ENCODE assay signal across 8 mouse cellular contexts in the genomic region with DNA sequence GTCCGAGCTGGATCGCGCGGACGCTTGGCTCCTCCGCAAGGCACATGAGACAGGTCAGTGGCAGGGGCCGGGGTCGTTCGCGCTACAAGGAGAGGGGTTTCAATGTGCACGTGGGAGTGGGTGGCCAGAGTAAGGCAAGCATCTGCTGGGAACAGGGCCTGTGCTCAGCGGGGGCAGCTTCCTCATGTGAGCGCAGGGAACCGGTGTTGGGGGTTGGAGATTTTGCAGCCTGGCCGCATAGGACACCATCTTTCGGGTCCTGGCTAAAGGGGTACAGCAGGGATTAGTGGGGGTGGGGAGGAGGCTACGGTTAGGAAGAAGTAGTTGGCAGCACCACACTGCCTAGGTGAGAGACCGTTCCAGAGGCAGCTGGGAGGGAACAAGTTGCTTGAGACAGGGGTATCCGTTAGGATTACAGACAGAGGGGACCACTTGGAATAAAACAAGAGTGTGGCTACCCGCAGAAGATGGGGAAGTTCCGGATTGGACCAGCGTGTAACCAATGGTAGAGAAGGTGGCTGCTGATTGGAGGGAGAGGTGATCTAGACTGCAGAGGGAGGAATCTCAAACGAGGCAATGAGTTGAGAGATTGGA. TPM values are rescaled to one million over a fixed set of nuclear protein-coding genes. Genes with fewer than 3 reads are reported as not detected.
DNase-seq lines count a peak whose midpoint lies in the region; ATAC-seq and TF ChIP-seq lines count a peak whose summit lies in the region.

No protein-coding gene starts in this region.

- peak overlapping the region; percentile 64; the same call in 1 of the 2 replicates for H3K27ac ChIP-seq in embryonic facial prominence, embryonic 14.5 days (replicated peaks; ENCODE audit: low read depth, low read length)
- H3K27ac ChIP-seq in heart, embryonic 16.5 days (ENCODE audit: low read length): peak overlapping the region; percentile 64
- peak overlapping the region; percentile 66 for H3K27ac ChIP-seq in liver, embryonic 13.5 days
- H3K27ac ChIP-seq in neural tube, embryonic 11.5 days (ENCODE audit: low read depth, low read length): 0 out of 2 replicates have a peak overlapping the region, but pooled peaks have one; percentile 27

- peak overlapping the region; percentile 70 for H3K9ac ChIP-seq in embryonic facial prominence, embryonic 14.5 days (ENCODE audit: low read depth, low read length)
- peak overlapping the region; percentile 94 for H3K9ac ChIP-seq in heart, embryonic 16.5 days (ENCODE audit: low read length)
- H3K9ac ChIP-seq in liver, embryonic 13.5 days: peak overlapping the region; percentile 83
- H3K9ac ChIP-seq in neural tube, embryonic 11.5 days (ENCODE audit: low read length): peak overlapping the region; percentile 75

- peak overlapping the region; percentile 77 for H3K4me2 ChIP-seq in embryonic facial prominence, embryonic 14.5 days (ENCODE audit: low read depth, low read length)
- H3K4me2 ChIP-seq in heart, embryonic 16.5 days (ENCODE audit: low read depth, low read length): peak overlapping the region; percentile 93
- H3K4me2 ChIP-seq in liver, embryonic 13.5 days: peak overlapping the region; percentile 98
- peak overlapping the region; percentile 94 for H3K4me2 ChIP-seq in neural tube, embryonic 11.5 days (ENCODE audit: low read depth)

- H3K4me1 ChIP-seq in E14TG2a.4 (replicated peaks; ENCODE audit: low read depth, low read length): peaks cover 46% of the 10 kb centered on the region
- H3K4me1 ChIP-seq in embryonic facial prominence, embryonic 14.5 days (ENCODE audit: control insufficient read depth, insufficient read depth, low read length): no peaks in the 10 kb centered on the region; the same call in 1 of the 2 replicates
- no peaks in the 10 kb centered on the region for H3K4me1 ChIP-seq in heart, embryonic 16.5 days (ENCODE audit: control insufficient read depth, insufficient read depth, low read length)
- H3K4me1 ChIP-seq in liver, embryonic 13.5 days (replicated peaks): peaks cover 26% of the 10 kb centered on the region
- no peaks in the 10 kb centered on the region for H3K4me1 ChIP-seq in neural tube, embryonic 11.5 days (ENCODE audit: control insufficient read depth, insufficient read depth, low read length)

- WGBS in embryonic facial prominence, embryonic 14.5 days: under 1% methylated on average over 22 of the region's 23 CpGs
- WGBS in heart, embryonic 16.5 days: under 1% methylated on average over 23 of the region's 23 CpGs
- 1% methylated on average over 23 of the region's 23 CpGs for whole genome bisulfite sequencing in liver, embryonic 13.5 days (ENCODE audit: insufficient replicate concordance)
- WGBS in neural tube, embryonic 11.5 days: 0% methylated on average over 23 of the region's 23 CpGs

- H3K9me3 ChIP-seq in E14TG2a.4 (ENCODE audit: low read length): no peaks in the 10 kb centered on the region
- no peaks in the 10 kb centered on the region for H3K9me3 ChIP-seq in embryonic facial prominence, embryonic 14.5 days (ENCODE audit: control insufficient read depth, low read length)
- no peaks in the 10 kb centered on the region for H3K9me3 ChIP-seq in heart, embryonic 16.5 days (replicated peaks; ENCODE audit: control insufficient read depth, low read length)
- no peaks in the 10 kb centered on the region for H3K9me3 ChIP-seq in liver, embryonic 13.5 days (replicated peaks)
- no peaks in the 10 kb centered on the region for H3K9me3 ChIP-seq in neural tube, embryonic 11.5 days (ENCODE audit: control insufficient read depth, low read length)

- peak; percentile 50 for DNase-seq in adrenal gland, postnatal 25 days
- peak; percentile 76 for DNase-seq in embryonic facial prominence, embryonic 14.5 days (ENCODE audit: low spot score)
- DNase-seq in kidney, postnatal 25 days: peak; percentile 51 to 78
- DNase-seq in liver, embryonic 13.5 days: peak; percentile 41
- peak; percentile 75 for DNase-seq in neural tube, embryonic 11.5 days (ENCODE audit: low spot score)
- no peak for DNase-seq in urinary bladder, postnatal 4 days (ENCODE audit: low spot score in 2 of 2)

- H3K36me3 ChIP-seq in E14TG2a.4 (ENCODE audit: insufficient read depth, low read length): peaks cover 15% of the 10 kb centered on the region
- peaks cover 8% of the 10 kb centered on the region; the same call in 1 of the 2 replicates for H3K36me3 ChIP-seq in embryonic facial prominence, embryonic 14.5 days (ENCODE audit: control insufficient read depth, insufficient read depth, low read length)
- 0 out of 2 replicates have a peak, but pooled peaks cover 4% of the 10 kb centered on the region for H3K36me3 ChIP-seq in heart, embryonic 16.5 days (ENCODE audit: control insufficient read depth, insufficient read depth)
- peaks cover 12% of the 10 kb centered on the region; the same call in 1 of the 2 replicates for H3K36me3 ChIP-seq in liver, embryonic 13.5 days
- H3K36me3 ChIP-seq in neural tube, embryonic 11.5 days (ENCODE audit: control insufficient read depth, insufficient read depth, low read length): peaks cover 2% of the 10 kb centered on the region; the same call in 1 of the 2 replicates

- H3K4me3 ChIP-seq in E14TG2a.4 (replicated peaks; ENCODE audit: low read length): peak overlapping the region; percentile 96
- H3K4me3 ChIP-seq in embryonic facial prominence, embryonic 14.5 days (ENCODE audit: low read depth, low read length): peak overlapping the region; percentile 75
- peak overlapping the region; percentile 89 for H3K4me3 ChIP-seq in heart, embryonic 16.5 days (ENCODE audit: low read length)
- peak overlapping the region; percentile 84 for H3K4me3 ChIP-seq in liver, embryonic 13.5 days (replicated peaks)
- peak overlapping the region; percentile 76 for H3K4me3 ChIP-seq in neural tube, embryonic 11.5 days (ENCODE audit: low read depth, low read length)

- TF ChIP-seq CTCF in E14TG2a.4 (conservative IDR thresholded peaks at IDR 0.05; ENCODE audit: low read length): no peak

- ATAC-seq in embryonic facial prominence, embryonic 14.5 days (ENCODE audit: low read depth): peak; percentile 73
- ATAC-seq in heart, embryonic 16.5 days (replicated peaks; ENCODE audit: extremely low read depth, insufficient read depth, low FRiP score): peak; percentile 20
- peak; percentile 30 for ATAC-seq in liver, embryonic 13.5 days (ENCODE audit: low read depth)
- ATAC-seq in neural tube, embryonic 11.5 days (ENCODE audit: insufficient read depth, low FRiP score, low TSS enrichment): peak; percentile 82

- no peaks in the 10 kb centered on the region for H3K27me3 ChIP-seq in E14TG2a.4 (ENCODE audit: insufficient read depth, low read length)
- no peaks in the 10 kb centered on the region for H3K27me3 ChIP-seq in embryonic facial prominence, embryonic 14.5 days (replicated peaks; ENCODE audit: control insufficient read depth, insufficient read depth, low read length)
- H3K27me3 ChIP-seq in heart, embryonic 16.5 days (ENCODE audit: control insufficient read depth, insufficient read depth, low read length): no peaks in the 10 kb centered on the region
- H3K27me3 ChIP-seq in liver, embryonic 13.5 days: no peaks in the 10 kb centered on the region
- no peaks in the 10 kb centered on the region for H3K27me3 ChIP-seq in neural tube, embryonic 11.5 days (ENCODE audit: control insufficient read depth, insufficient read depth, low read length)

RNA-seq across cellular contexts. Expression of a gene that starts 0.6 kb away (rescaled TPM):
- total RNA-seq in adrenal gland, postnatal 25 days (2021): 62.2 and 70.3 TPM in 2 replicates
- polyA plus RNA-seq in embryonic facial prominence, embryonic 14.5 days (2014; fragmentation: Nextera tagmentation; extraction: Ambion mirVana): 49.5 and 54.5 TPM in 2 replicates
- 81.6 and 82.1 TPM in 2 replicates for polyA plus RNA-seq in heart, embryonic 16.5 days (2015; fragmentation: Nextera tagmentation; extraction: Ambion mirVana)
- polyA plus RNA-seq in liver, embryonic 13.5 days (2015; fragmentation: Nextera tagmentation; extraction: Ambion mirVana): 30.0 and 35.4 TPM in 2 replicates
- polyA plus RNA-seq in neural tube, embryonic 11.5 days (2014; fragmentation: Nextera tagmentation; extraction: Ambion mirVana): 57.2 and 59.6 TPM in 2 replicates

RNA-seq across cellular contexts. Expression of a gene that starts 24.3 kb away (rescaled TPM):
- total RNA-seq in adrenal gland, postnatal 25 days (2021): not detected in 2 replicates
- 0.10 and 0.11 TPM in 2 replicates for polyA plus RNA-seq in embryonic facial prominence, embryonic 14.5 days (2014; fragmentation: Nextera tagmentation; extraction: Ambion mirVana)
- 0.49 and 0.59 TPM in 2 replicates for polyA plus RNA-seq in heart, embryonic 16.5 days (2015; fragmentation: Nextera tagmentation; extraction: Ambion mirVana)
- 0.13 and 0.16 TPM in 2 replicates for polyA plus RNA-seq in liver, embryonic 13.5 days (2015; fragmentation: Nextera tagmentation; extraction: Ambion mirVana)
- 0.45 and 0.68 TPM in 2 replicates for polyA plus RNA-seq in neural tube, embryonic 11.5 days (2014; fragmentation: Nextera tagmentation; extraction: Ambion mirVana)

RNA-seq across cellular contexts. Expression of a gene that starts 52.5 kb away (rescaled TPM):
- 47.1 and 57.3 TPM in 2 replicates for total RNA-seq in adrenal gland, postnatal 25 days (2021)
- polyA plus RNA-seq in embryonic facial prominence, embryonic 14.5 days (2014; fragmentation: Nextera tagmentation; extraction: Ambion mirVana): 12.1 and 13.3 TPM in 2 replicates
- 8.5 and 9.0 TPM in 2 replicates for polyA plus RNA-seq in heart, embryonic 16.5 days (2015; fragmentation: Nextera tagmentation; extraction: Ambion mirVana)
- 8.2 and 8.3 TPM in 2 replicates for polyA plus RNA-seq in liver, embryonic 13.5 days (2015; fragmentation: Nextera tagmentation; extraction: Ambion mirVana)
- polyA plus RNA-seq in neural tube, embryonic 11.5 days (2014; fragmentation: Nextera tagmentation; extraction: Ambion mirVana): 16.5 and 17.3 TPM in 2 replicates

Comparison
In these comparisons a context has a peak if more than half of its experiments do, and no peak if none do; other contexts are left out.
1. DNase-seq: peak in adrenal gland, postnatal 25 days (single experiment), embryonic facial prominence, embryonic 14.5 days (single experiment), kidney, postnatal 25 days (2 of 2), liver, embryonic 13.5 days (single experiment) and neural tube, embryonic 11.5 days (single experiment); none in urinary bladder, postnatal 4 days (0 of 2).
2. ATAC-seq: peak in every context shown above with its lines; median percentile 82 in neural tube, embryonic 11.5 days; 73 in embryonic facial prominence, embryonic 14.5 days; 30 in liver, embryonic 13.5 days; 20 in heart, embryonic 16.5 days.
3. Peak in every context shown above with its lines, with median percentiles within 50 percentile points of each other: H3K4me3 ChIP-seq, H3K27ac ChIP-seq, H3K4me2 ChIP-seq and H3K9ac ChIP-seq.